Mouse (Mus musculus): ENCODE data around the gene Sh3bp1. TPM values are rescaled to one million over a fixed set of nuclear protein-coding genes. Genes with fewer than 3 reads are reported as not detected.

Gene Sh3bp1
- total and polyA plus RNA-seq, 2 experiments from 2014 or later: 5.5 to 6.2 TPM

DNA sequence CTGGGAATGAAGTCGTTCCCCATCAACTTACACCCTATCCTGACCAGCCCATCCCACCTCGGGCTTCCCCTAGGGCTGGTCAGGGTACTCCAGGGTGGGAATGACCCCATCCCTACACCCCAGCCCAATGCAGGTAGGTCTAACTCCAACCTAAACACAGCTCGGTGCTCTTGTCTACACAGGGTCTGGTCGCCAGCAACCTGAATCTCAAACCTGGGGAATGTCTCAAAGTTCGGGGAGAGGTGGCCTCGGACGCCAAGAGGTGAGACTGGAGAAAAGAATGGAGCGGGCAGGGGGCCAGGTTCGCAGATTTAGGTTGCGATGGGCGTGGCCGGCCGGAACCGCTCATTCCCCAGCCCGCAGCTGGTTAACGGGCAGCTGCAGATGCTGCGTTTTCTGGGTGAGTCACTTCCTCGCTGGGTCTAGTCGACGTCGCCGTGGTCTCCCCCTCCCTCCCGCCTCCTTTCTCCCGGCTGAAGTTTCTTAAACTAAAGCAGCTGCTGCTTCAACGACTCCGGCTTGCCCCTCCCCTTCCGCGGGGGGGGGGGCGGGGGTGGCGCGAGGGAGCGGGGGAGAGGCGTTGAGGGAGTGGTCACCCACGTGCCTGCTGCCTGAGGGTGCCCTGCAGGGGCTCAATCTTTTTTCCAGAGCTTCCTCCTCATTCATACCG is 28.4 kb downstream of the Sh3bp1 start:
- WGBS: under 1% methylated on average over 29 of the region's 35 CpGs
- 0 out of 2 replicates have a peak overlapping the region, but pooled peaks have one; percentile 9 for H3K9ac ChIP-seq (replicated peaks; ENCODE audit: low read length)
- H3K4me2 ChIP-seq (ENCODE audit: low read depth, low read length): peak overlapping the region; percentile 57
- ATAC-seq (no peak), DNase-seq (ENCODE audit: low spot score) (peak; percentile 53)
- peaks cover 12% of the 10 kb centered on the region for H3K4me1 ChIP-seq (ENCODE audit: insufficient read depth, low read length)
- H3K4me3 ChIP-seq (ENCODE audit: low read length): peak overlapping the region; percentile 18
- TF ChIP-seq CTCF (IDR thresholded peaks at IDR 0.05; ENCODE audit: low read depth): no peak
- H3K27me3 ChIP-seq (ENCODE audit: insufficient read depth, low read length): no peaks in the 10 kb centered on the region
- no peaks in the 10 kb centered on the region for H3K9me3 ChIP-seq (ENCODE audit: low read length)
- H3K27ac ChIP-seq: no peak overlapping the region
- H3K36me3 ChIP-seq (ENCODE audit: insufficient read depth, low read length): no peaks in the 10 kb centered on the region

- DNase-seq (ENCODE audit: low spot score) (no peak), ATAC-seq (no peak)
- no peaks in the 10 kb centered on the region for H3K9me3 ChIP-seq (ENCODE audit: low read length)
- TF ChIP-seq CTCF (IDR thresholded peaks at IDR 0.05; ENCODE audit: low read depth): no peak
- H3K36me3 ChIP-seq (ENCODE audit: insufficient read depth, low read length): no peaks in the 10 kb centered on the region
- H3K27me3 ChIP-seq (ENCODE audit: insufficient read depth, low read length): no peaks in the 10 kb centered on the region
- no peak overlapping the region for H3K9ac ChIP-seq (replicated peaks; ENCODE audit: low read length)
- no peak overlapping the region for H3K4me3 ChIP-seq (ENCODE audit: low read length)
- no peak overlapping the region for H3K27ac ChIP-seq
- 50% methylated on average over 8 of the region's 8 CpGs for WGBS
- peak overlapping the region; percentile 57 for H3K4me2 ChIP-seq (ENCODE audit: low read depth, low read length)
- peaks cover 12% of the 10 kb centered on the region for H3K4me1 ChIP-seq (ENCODE audit: insufficient read depth, low read length)
Measured at GRCm38 (mm10) chr15:78928539-78928938, 29.0 kb downstream of the Sh3bp1 start.

- TF ChIP-seq CTCF (IDR thresholded peaks at IDR 0.05; ENCODE audit: low read depth): no peak
- Histone ChIP-seq H3K9ac (replicated peaks; ENCODE audit: low read length) (no peak overlapping the region), H3K27ac (no peak overlapping the region), H3K9me3 (ENCODE audit: low read length) (no peaks in the 10 kb centered on the region), H3K27me3 (ENCODE audit: insufficient read depth, low read length) (no peaks in the 10 kb centered on the region), H3K4me3 (ENCODE audit: low read length) (no peak overlapping the region), H3K4me1 (ENCODE audit: insufficient read depth, low read length) (peaks cover 12% of the 10 kb centered on the region), H3K4me2 (ENCODE audit: low read depth, low read length) (no peak overlapping the region), H3K36me3 (ENCODE audit: insufficient read depth, low read length) (no peaks in the 10 kb centered on the region)
- ATAC-seq (no peak), DNase-seq (ENCODE audit: low spot score) (no peak)
- WGBS: 91% methylated on average over 6 of the region's 6 CpGs
Measured at GRCm38 (mm10) chr15:78930192-78930706, 30.7 kb downstream of the Sh3bp1 start.

- DNase-seq (ENCODE audit: low spot score) (no peak), ATAC-seq (no peak)
- Histone ChIP-seq H3K9ac (replicated peaks; ENCODE audit: low read length) (no peak overlapping the region), H3K27ac (no peak overlapping the region), H3K4me2 (ENCODE audit: low read depth, low read length) (no peak overlapping the region), H3K36me3 (ENCODE audit: insufficient read depth, low read length) (no peaks in the 10 kb centered on the region), H3K9me3 (ENCODE audit: low read length) (no peaks in the 10 kb centered on the region), H3K4me3 (ENCODE audit: low read length) (no peak overlapping the region), H3K27me3 (ENCODE audit: insufficient read depth, low read length) (no peaks in the 10 kb centered on the region), H3K4me1 (ENCODE audit: insufficient read depth, low read length) (peaks cover 11% of the 10 kb centered on the region; the same call in 1 of the 2 replicates)
- no peak for TF ChIP-seq CTCF (IDR thresholded peaks at IDR 0.05; ENCODE audit: low read depth)
- 85% methylated on average over 7 of the region's 7 CpGs for WGBS
Measured at GRCm38 (mm10) chr15:78930801-78931426, 31.3 kb downstream of the Sh3bp1 start.

DNA sequence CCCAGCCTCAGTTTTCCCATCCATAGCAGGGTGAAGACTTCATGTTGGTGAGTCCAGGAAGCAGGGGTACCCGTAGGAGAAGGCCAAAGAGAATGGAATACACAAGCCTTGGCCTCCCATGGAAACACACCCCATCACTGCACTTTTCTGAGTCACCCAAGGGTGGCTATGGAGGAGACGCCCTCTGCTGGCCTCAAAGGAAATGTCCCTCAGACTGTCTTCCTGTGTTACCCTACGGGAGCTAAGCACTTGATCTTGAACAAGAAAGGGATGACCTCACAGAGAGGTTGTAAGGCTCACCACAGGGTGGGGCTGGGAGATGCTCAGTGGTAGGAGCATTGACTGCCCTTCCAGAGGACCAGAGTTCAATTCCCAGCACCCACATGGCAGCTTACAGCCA is 32.0 kb downstream of the Sh3bp1 start:
- H3K27ac ChIP-seq: no peak overlapping the region
- WGBS: 31% methylated on average over 3 of the region's 3 CpGs
- no peaks in the 10 kb centered on the region for H3K9me3 ChIP-seq (ENCODE audit: low read length)
- H3K36me3 ChIP-seq (ENCODE audit: insufficient read depth, low read length): no peaks in the 10 kb centered on the region
- no peak for ATAC-seq
- H3K9ac ChIP-seq (replicated peaks; ENCODE audit: low read length): no peak overlapping the region
- no peak overlapping the region for H3K4me2 ChIP-seq (ENCODE audit: low read depth, low read length)
- peaks cover 5% of the 10 kb centered on the region; the same call in 1 of the 2 replicates for H3K4me1 ChIP-seq (ENCODE audit: insufficient read depth, low read length)
- no peak for DNase-seq (ENCODE audit: low spot score)
- H3K27me3 ChIP-seq (ENCODE audit: insufficient read depth, low read length): no peaks in the 10 kb centered on the region
- no peak overlapping the region for H3K4me3 ChIP-seq (ENCODE audit: low read length)
- peak; percentile 64 for TF ChIP-seq CTCF (IDR thresholded peaks at IDR 0.05; ENCODE audit: low read depth)

DNA sequence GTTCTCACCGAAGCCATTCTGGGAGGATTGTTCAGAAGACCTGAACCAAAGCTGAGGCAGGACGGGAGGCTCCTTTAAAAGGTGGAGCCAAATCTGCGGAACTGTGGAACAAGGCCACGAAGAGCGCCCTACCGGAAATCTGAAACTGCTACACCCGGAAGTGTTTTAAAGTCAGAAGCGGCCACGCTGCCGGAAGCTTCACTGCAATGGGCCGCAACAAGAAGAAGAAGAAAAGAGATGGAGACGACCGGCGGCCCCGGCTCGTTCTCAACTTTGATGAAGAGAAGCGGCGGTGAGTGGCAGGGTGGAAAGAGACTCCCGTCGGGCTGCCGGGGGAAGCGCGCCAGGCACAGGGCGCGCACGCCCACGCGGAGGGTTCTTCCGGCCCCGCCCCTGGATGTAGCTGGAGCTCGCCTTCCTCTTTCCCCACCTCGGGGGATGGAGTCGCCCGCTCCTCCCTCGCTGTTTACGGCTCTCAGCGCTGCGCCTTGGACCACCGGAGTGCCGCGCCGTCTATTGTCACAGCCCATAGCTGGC is 35.3 kb downstream of the Sh3bp1 start, which contains the start of gene Nol12:
Nol12 (plus strand) TSS at position 150 of the 537 bp plus-strand sequence.
- H3K27ac ChIP-seq: peak within 1 kb of the TSS; percentile 75
- no peaks in the 10 kb centered on the region for H3K9me3 ChIP-seq (ENCODE audit: low read length)
- DNase-seq (ENCODE audit: low spot score) (peak; percentile 96), ATAC-seq (peak; percentile 91)
- peak within 1 kb of the TSS; percentile 78 for H3K4me3 ChIP-seq (ENCODE audit: low read length)
- under 1% methylated on average over 42 of the region's 42 CpGs for WGBS
- peaks cover 25% of the 10 kb centered on the region for H3K36me3 ChIP-seq (ENCODE audit: insufficient read depth, low read length)
- H3K27me3 ChIP-seq (ENCODE audit: insufficient read depth, low read length): no peaks in the 10 kb centered on the region
- H3K9ac ChIP-seq (replicated peaks; ENCODE audit: low read length): peak within 1 kb of the TSS; percentile 58
- H3K4me2 ChIP-seq (ENCODE audit: low read depth, low read length): peak within 1 kb of the TSS; percentile 84
- H3K4me1 ChIP-seq (ENCODE audit: insufficient read depth, low read length): peaks cover 5% of the 10 kb centered on the region; the same call in 1 of the 2 replicates
- no peak; the same call in 1 of the 2 replicates for TF ChIP-seq CTCF (IDR thresholded peaks at IDR 0.05; ENCODE audit: low read depth)
